In the genomic region with DNA sequence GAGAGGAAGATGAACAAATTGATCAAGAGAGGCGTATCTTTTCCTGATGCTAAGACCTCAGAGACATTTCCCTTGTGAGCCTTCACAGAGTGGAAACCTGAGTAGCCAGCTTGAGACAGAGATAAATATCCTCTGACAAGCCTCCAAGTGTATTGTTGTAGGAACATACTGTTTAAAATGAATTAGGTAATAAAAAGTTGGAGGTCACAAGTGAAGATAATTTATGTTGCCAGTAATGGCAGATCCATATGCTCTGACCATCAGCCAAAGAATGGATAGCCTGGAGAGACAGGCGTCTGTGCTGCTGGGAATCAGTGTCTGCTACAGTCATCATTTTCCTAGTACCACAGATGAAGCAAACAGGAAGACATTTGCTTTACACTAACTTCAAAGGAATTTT, we compare ENCODE assay signal across 17 mouse cellular contexts. TPM values are rescaled to one million over a fixed set of nuclear protein-coding genes. Genes with fewer than 3 reads are reported as not detected.
A peak's percentile ranks its signal among the peaks of the same experiment; 100 is the strongest.
DNase-seq lines count a peak whose midpoint lies in the region; ATAC-seq and TF ChIP-seq lines count a peak whose summit lies in the region.
"Had no signal": no experiment of that assay in that cellular context is flagged by ENCODE, and none has a peak within 500 bp of the region (broad histone marks: within the 10 kb centered on the region; RNA-seq: fewer than 3 reads in every experiment).

No protein-coding gene starts in this region.

- H3K36me3 ChIP-seq in intestine, embryonic 14.5 days (ENCODE audit: control insufficient read depth, insufficient read depth, low read length), result no peaks in the 10 kb centered on the region
- H3K36me3 ChIP-seq in intestine, embryonic 15.5 days, result no peaks in the 10 kb centered on the region
- no peaks in the 10 kb centered on the region for H3K36me3 ChIP-seq in stomach, embryonic 15.5 days
- no peaks in the 10 kb centered on the region for H3K36me3 ChIP-seq in stomach, postnatal 0 days (ENCODE audit: control insufficient read depth, insufficient read depth, low read length)

- ATAC-seq in intestine, embryonic 14.5 days (replicated peaks; ENCODE audit: low FRiP score, low TSS enrichment, low read depth), result no peak
- no peak for ATAC-seq in intestine, embryonic 15.5 days
- no peak for ATAC-seq in stomach, embryonic 15.5 days (ENCODE audit: insufficient read depth, low FRiP score, low read depth)
- ATAC-seq in stomach, postnatal 0 days (ENCODE audit: low FRiP score, low TSS enrichment), result no peak
- ATAC-seq: forebrain, embryonic 13.5 days; Patski had no signal

- no peak for TF ChIP-seq CTCF in gastrocnemius, adult 2 months (IDR thresholded peaks at IDR 0.05)
- no peak for TF ChIP-seq CTCF in stomach, postnatal 0 days (IDR thresholded peaks at IDR 0.05; ENCODE audit: low read depth)

- no peak for DNase-seq in gastrocnemius, adult 2 months
- no peak for DNase-seq in gastrocnemius, postnatal 36 days
- no peak for DNase-seq in intestine, embryonic 14.5 days (ENCODE audit: low spot score)
- no peak for DNase-seq in stomach, postnatal 0 days (ENCODE audit: low spot score)
- DNase-seq in layer of hippocampus, adult 9-11 months, result no peak
- DNase-seq in ovary, postnatal 14 days (ENCODE audit: low spot score), result no peak
- DNase-seq: cerebellum, postnatal 25 days; kidney, adult 2 months; left cerebral cortex, postnatal 4 days; lung, adult 18-20 months; right cerebral cortex, adult 18-20 months had no signal

- H3K9ac ChIP-seq in intestine, embryonic 14.5 days (ENCODE audit: low read length), result no peak overlapping the region
- H3K9ac ChIP-seq in intestine, embryonic 15.5 days, result no peak overlapping the region
- no peak overlapping the region for H3K9ac ChIP-seq in stomach, embryonic 15.5 days
- no peak overlapping the region for H3K9ac ChIP-seq in stomach, postnatal 0 days (ENCODE audit: low read length)
- H3K9ac ChIP-seq: forebrain, embryonic 13.5 days; hindbrain, embryonic 14.5 days had no signal

- WGBS in intestine, embryonic 14.5 days, result 52% methylated on average over 2 of the region's 2 CpGs
- 48% methylated on average over 2 of the region's 2 CpGs for WGBS in intestine, embryonic 15.5 days
- 51% methylated on average over 2 of the region's 2 CpGs for WGBS in stomach, embryonic 15.5 days
- WGBS in stomach, postnatal 0 days, result 61% methylated on average over 2 of the region's 2 CpGs

- H3K4me1 ChIP-seq in intestine, embryonic 14.5 days (replicated peaks; ENCODE audit: control insufficient read depth, insufficient read depth, low read length), result peaks cover 22% of the 10 kb centered on the region
- peaks cover 10% of the 10 kb centered on the region for H3K4me1 ChIP-seq in intestine, embryonic 15.5 days (replicated peaks)
- peaks cover 14% of the 10 kb centered on the region for H3K4me1 ChIP-seq in stomach, embryonic 15.5 days
- H3K4me1 ChIP-seq in stomach, postnatal 0 days (replicated peaks; ENCODE audit: control insufficient read depth, insufficient read depth), result no peaks in the 10 kb centered on the region

- H3K27ac ChIP-seq in gastrocnemius, adult 2 months, result peak overlapping the region; percentile 53; the same call in 1 of the 2 replicates
- H3K27ac ChIP-seq in intestine, embryonic 14.5 days (ENCODE audit: low read depth), result peak overlapping the region; percentile 22; the same call in 1 of the 2 replicates
- no peak overlapping the region for H3K27ac ChIP-seq in intestine, embryonic 15.5 days
- H3K27ac ChIP-seq in stomach, embryonic 15.5 days, result 0 out of 2 replicates have a peak overlapping the region, but pooled peaks have one; percentile 35
- H3K27ac ChIP-seq in stomach, postnatal 0 days (replicated peaks), result no peak overlapping the region
- H3K27ac ChIP-seq: forebrain, embryonic 13.5 days; hindbrain, embryonic 14.5 days had no signal

- intact Hi-C loops in gastrocnemius, adult 2 months (cut with DNase I), result loop anchor here (2.0 kb wide), 1 partner anchor 160 kb away; no protein-coding TSS in a partner anchor
- intact Hi-C loops in gastrocnemius, postnatal 36 days (cut with DNase I), result no loop called here

- no peaks in the 10 kb centered on the region for H3K9me3 ChIP-seq in intestine, embryonic 14.5 days (ENCODE audit: control insufficient read depth, low read length)
- no peaks in the 10 kb centered on the region for H3K9me3 ChIP-seq in intestine, embryonic 15.5 days
- no peaks in the 10 kb centered on the region for H3K9me3 ChIP-seq in stomach, embryonic 15.5 days
- no peaks in the 10 kb centered on the region for H3K9me3 ChIP-seq in stomach, postnatal 0 days (ENCODE audit: control insufficient read depth, low read length)
- H3K9me3 ChIP-seq: forebrain, embryonic 13.5 days had no signal

- H3K4me2 ChIP-seq in intestine, embryonic 14.5 days (ENCODE audit: low read length), result no peak overlapping the region
- H3K4me2 ChIP-seq in intestine, embryonic 15.5 days (replicated peaks), result no peak overlapping the region
- H3K4me2 ChIP-seq in stomach, embryonic 15.5 days, result no peak overlapping the region
- no peak overlapping the region for H3K4me2 ChIP-seq in stomach, postnatal 0 days (replicated peaks; ENCODE audit: low read depth)
- H3K4me2 ChIP-seq: forebrain, embryonic 13.5 days; hindbrain, embryonic 14.5 days had no signal

- TF ChIP-seq EP300 in stomach, postnatal 0 days (optimal IDR thresholded peaks at IDR 0.05), result no peak

- no peak overlapping the region for H3K4me3 ChIP-seq in gastrocnemius, adult 2 months
- no peak overlapping the region for H3K4me3 ChIP-seq in intestine, embryonic 14.5 days (ENCODE audit: low read depth, low read length)
- no peak overlapping the region for H3K4me3 ChIP-seq in intestine, embryonic 15.5 days (replicated peaks)
- no peak overlapping the region for H3K4me3 ChIP-seq in stomach, embryonic 15.5 days (replicated peaks)
- H3K4me3 ChIP-seq in stomach, postnatal 0 days (ENCODE audit: low read depth, low read length), result no peak overlapping the region
- H3K4me3 ChIP-seq: forebrain, embryonic 13.5 days; megakaryocyte, embryonic 14.5 days had no signal

- no peaks in the 10 kb centered on the region for H3K27me3 ChIP-seq in intestine, embryonic 14.5 days (replicated peaks; ENCODE audit: control insufficient read depth, insufficient read depth, low read length)
- H3K27me3 ChIP-seq in intestine, embryonic 15.5 days (replicated peaks), result no peaks in the 10 kb centered on the region
- H3K27me3 ChIP-seq in stomach, embryonic 15.5 days (replicated peaks), result no peaks in the 10 kb centered on the region
- no peaks in the 10 kb centered on the region for H3K27me3 ChIP-seq in stomach, postnatal 0 days (ENCODE audit: control insufficient read depth, insufficient read depth, low read length)
- H3K27me3 ChIP-seq: forebrain, embryonic 13.5 days; Patski had no signal

RNA-seq across cellular contexts. Expression of gene Map4k5, which starts 2.0 kb away (rescaled TPM):
- total RNA-seq in gastrocnemius, adult 2 months (2021), result 10 to 100 TPM; 22.9 to 25.9 TPM
- total RNA-seq in gastrocnemius, postnatal 36 days (2021), result 10 to 100 TPM; 18.2 to 20.5 TPM
- 32.0 and 34.8 TPM in 2 replicates for polyA plus RNA-seq in intestine, embryonic 14.5 days (2014; fragmentation: Nextera tagmentation; extraction: Ambion mirVana)
- 22.0 and 25.4 TPM in 2 replicates for polyA plus RNA-seq in intestine, embryonic 15.5 days (2015; fragmentation: Nextera tagmentation; extraction: Ambion mirVana)
- 28.7 and 29.6 TPM in 2 replicates for polyA plus RNA-seq in stomach, embryonic 15.5 days (2015; fragmentation: Nextera tagmentation; extraction: Ambion mirVana)
- polyA plus RNA-seq in stomach, postnatal 0 days (2015; fragmentation: Nextera tagmentation; extraction: Ambion mirVana), result 12.4 and 13.1 TPM in 2 replicates

RNA-seq across cellular contexts. Expression of gene Atl1, which starts 2.6 kb away (rescaled TPM):
- total RNA-seq in gastrocnemius, adult 2 months (2021), result 1 to 10 TPM; 2.1 to 2.2 TPM
- 1 to 10 TPM; 1.7 to 2.1 TPM for total RNA-seq in gastrocnemius, postnatal 36 days (2021)
- polyA plus RNA-seq in intestine, embryonic 14.5 days (2014; fragmentation: Nextera tagmentation; extraction: Ambion mirVana), result 6.9 and 8.6 TPM in 2 replicates
- polyA plus RNA-seq in intestine, embryonic 15.5 days (2015; fragmentation: Nextera tagmentation; extraction: Ambion mirVana), result 5.6 and 5.9 TPM in 2 replicates
- polyA plus RNA-seq in stomach, embryonic 15.5 days (2015; fragmentation: Nextera tagmentation; extraction: Ambion mirVana), result 6.9 and 7.1 TPM in 2 replicates
- polyA plus RNA-seq in stomach, postnatal 0 days (2015; fragmentation: Nextera tagmentation; extraction: Ambion mirVana), result 3.8 and 4.3 TPM in 2 replicates

Comparison
In these comparisons a context has a peak if more than half of its experiments do, and no peak if none do; other contexts are left out.
1. H3K27ac ChIP-seq: peak in gastrocnemius, adult 2 months (single experiment), intestine, embryonic 14.5 days (single experiment) and stomach, embryonic 15.5 days (single experiment); none in intestine, embryonic 15.5 days (single experiment) and stomach, postnatal 0 days (single experiment).